Mouse (Mus musculus) left cerebral cortex, adult 2 months (tissue): ENCODE measurements at regions not wholly inside any gene's neighbourhood (a gene's known extent, or its start where the extent isn't known, plus 50 kb on each side); places are given as distances from the start of the nearest gene placed in this dataset.
"Not testable (repeated sequence)": the region's sequence is repeated elsewhere in the genome, so short reads cannot be mapped to it uniquely, and the experiment has no call there.

Experiments used
- DNase-seq, 2 experiments: peaks; one replicate each; pipeline ENCODE4 v3.0.0; 2021 to 2022; ENCODE audit warnings: low spot score in 2 of 2, mixed read lengths in 1 of 2; ENCODE audit errors: extremely low spot score in 1 of 2
- H3K27ac ChIP-seq: fragments of 200-600 bp; 2 replicates; pipeline ENCODE4 v1.8.1; 2022
- H3K4me3 ChIP-seq: fragments of 200-600 bp; 2 replicates; pipeline ENCODE4 v1.8.1; 2022
- CTCF ChIP-seq: fragments of 200-600 bp; IDR thresholded peaks from 2 replicates; pipeline ENCODE4 v1.8.1; 2022; ENCODE audit warnings: antibody characterized with exemption, mild to moderate bottlenecking, moderate library complexity
- intact Hi-C: fragments of 180-260 bp; cut with DNase I; formaldehyde crosslinking; loops from one replicate; pipeline ENCODE4 v1.15.1; 2025

- H3K4me3 ChIP-seq = no peak overlapping the region
- H3K27ac ChIP-seq = no peak overlapping the region
- TF ChIP-seq CTCF = no peak
- DNase-seq = no peak
- intact Hi-C loops = no loop called here
Measured at GRCm38 (mm10) chr13:46023187-46023586, 58.4 kb upstream of the Atxn1 start.

GRCm38 (mm10) chr13:46020945-46021835 is 56.4 kb upstream of the Atxn1 start:
- Histone ChIP-seq H3K4me3 (no peak overlapping the region), H3K27ac (no peak overlapping the region)
- no peak for TF ChIP-seq CTCF
- intact Hi-C loops = no loop called here
- no peak for DNase-seq

GRCm38 (mm10) chr13:46019431-46020166 is 54.8 kb upstream of the Atxn1 start:
- no peak for DNase-seq
- intact Hi-C loops = no loop called here
- H3K27ac ChIP-seq = no peak overlapping the region
- TF ChIP-seq CTCF = no peak
- H3K4me3 ChIP-seq = no peak overlapping the region

- H3K4me3 ChIP-seq = no peak overlapping the region
- intact Hi-C loops = no loop called here
- no peak for DNase-seq
- H3K27ac ChIP-seq = no peak overlapping the region
- TF ChIP-seq CTCF = no peak
Measured at GRCm38 (mm10) chr13:46018903-46019430, 54.2 kb upstream of the Atxn1 start.

- TF ChIP-seq CTCF = no peak
- intact Hi-C loops = no loop called here
- H3K4me3 ChIP-seq = no peak overlapping the region
- DNase-seq = no peak
- no peak overlapping the region for H3K27ac ChIP-seq
Measured at GRCm38 (mm10) chr13:46017742-46018141, 52.9 kb upstream of the Atxn1 start.

- DNase-seq, intact Hi-C loops, H3K27ac ChIP-seq, H3K4me3 ChIP-seq: not testable (repeated sequence)
Measured at GRCm38 (mm10) chr13:46017011-46017410, 52.2 kb upstream of the Atxn1 start.

GRCm38 (mm10) chr13:46015231-46015630 is 50.4 kb upstream of the Atxn1 start:
- intact Hi-C loops = no loop called here
- DNase-seq = no peak
- TF ChIP-seq CTCF = no peak
- Histone ChIP-seq H3K4me3 (no peak overlapping the region), H3K27ac (no peak overlapping the region)

- DNase-seq = no peak
- intact Hi-C loops = no loop called here
- no peak overlapping the region for H3K27ac ChIP-seq
- no peak for TF ChIP-seq CTCF
- H3K4me3 ChIP-seq = no peak overlapping the region
Measured at GRCm38 (mm10) chr13:46014637-46015036, 49.8 kb upstream of the Atxn1 start.
